ENCODE assay signal across 13 mouse cellular contexts in the genomic region with DNA sequence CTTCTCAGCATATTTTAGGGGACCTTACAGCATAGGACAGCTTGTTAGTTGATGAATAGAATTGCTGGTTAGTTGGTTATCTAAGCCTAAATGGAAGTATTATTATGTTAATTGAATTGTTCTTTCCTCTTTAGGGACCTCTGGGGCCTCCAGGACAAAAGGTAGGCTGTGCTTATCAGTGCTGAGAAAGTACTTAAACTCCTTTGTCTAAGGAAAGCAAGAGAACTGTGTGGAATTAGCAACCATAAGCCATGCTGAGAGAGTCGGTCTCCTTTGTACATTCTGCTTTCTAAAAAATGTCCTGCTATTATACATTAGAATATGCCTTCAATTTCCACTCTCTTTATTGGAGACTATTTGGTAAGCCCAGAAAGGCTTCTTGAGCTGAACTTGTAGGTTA.
"Had no signal": no experiment of that assay in that cellular context is flagged by ENCODE, and none has a peak within 500 bp of the region (broad histone marks: within the 10 kb centered on the region; RNA-seq: fewer than 3 reads in every experiment).

No protein-coding gene starts in this region.

- H3K9ac ChIP-seq: kidney, embryonic 15.5 days; limb, embryonic 12.5 days; limb, embryonic 15.5 days; liver, embryonic 14.5 days; liver, postnatal 0 days; lung, embryonic 14.5 days; midbrain, embryonic 12.5 days had no signal

- H3K4me2 ChIP-seq: kidney, embryonic 15.5 days; limb, embryonic 12.5 days; limb, embryonic 15.5 days; liver, embryonic 11.5 days; lung, embryonic 14.5 days; midbrain, embryonic 12.5 days had no signal

- H3K27me3 ChIP-seq: kidney, embryonic 15.5 days; limb, embryonic 12.5 days; limb, embryonic 15.5 days; midbrain, embryonic 12.5 days had no signal

- ATAC-seq: liver, postnatal 0 days had no signal

- H3K4me3 ChIP-seq: kidney, embryonic 15.5 days; limb, embryonic 12.5 days; limb, embryonic 15.5 days; midbrain, embryonic 12.5 days had no signal

- H3K27ac ChIP-seq: kidney, embryonic 15.5 days; limb, embryonic 12.5 days; limb, embryonic 15.5 days; liver, embryonic 14.5 days; macrophage; midbrain, embryonic 12.5 days had no signal

- H3K36me3 ChIP-seq: kidney, embryonic 15.5 days; limb, embryonic 12.5 days; limb, embryonic 15.5 days; midbrain, embryonic 12.5 days had no signal

- H3K9me3 ChIP-seq: kidney, embryonic 15.5 days; limb, embryonic 12.5 days; limb, embryonic 15.5 days; midbrain, embryonic 12.5 days had no signal

- DNase-seq: right cerebral cortex, adult 18-20 months; right cerebral cortex, postnatal 25 days; thymus, adult 18-20 months; thymus, postnatal 36 days had no signal

- H3K4me1 ChIP-seq: kidney, embryonic 15.5 days; limb, embryonic 15.5 days had no signal
